Mouse (Mus musculus): Measurements from ENCODE around the gene Trpv2. TPM values are rescaled to one million over a fixed set of nuclear protein-coding genes. Genes with fewer than 3 reads are reported as not detected.

Trpv2 gene
- total RNA-seq, 2 experiments from 2014 or later: 4.2 to 7.7 TPM

DNA sequence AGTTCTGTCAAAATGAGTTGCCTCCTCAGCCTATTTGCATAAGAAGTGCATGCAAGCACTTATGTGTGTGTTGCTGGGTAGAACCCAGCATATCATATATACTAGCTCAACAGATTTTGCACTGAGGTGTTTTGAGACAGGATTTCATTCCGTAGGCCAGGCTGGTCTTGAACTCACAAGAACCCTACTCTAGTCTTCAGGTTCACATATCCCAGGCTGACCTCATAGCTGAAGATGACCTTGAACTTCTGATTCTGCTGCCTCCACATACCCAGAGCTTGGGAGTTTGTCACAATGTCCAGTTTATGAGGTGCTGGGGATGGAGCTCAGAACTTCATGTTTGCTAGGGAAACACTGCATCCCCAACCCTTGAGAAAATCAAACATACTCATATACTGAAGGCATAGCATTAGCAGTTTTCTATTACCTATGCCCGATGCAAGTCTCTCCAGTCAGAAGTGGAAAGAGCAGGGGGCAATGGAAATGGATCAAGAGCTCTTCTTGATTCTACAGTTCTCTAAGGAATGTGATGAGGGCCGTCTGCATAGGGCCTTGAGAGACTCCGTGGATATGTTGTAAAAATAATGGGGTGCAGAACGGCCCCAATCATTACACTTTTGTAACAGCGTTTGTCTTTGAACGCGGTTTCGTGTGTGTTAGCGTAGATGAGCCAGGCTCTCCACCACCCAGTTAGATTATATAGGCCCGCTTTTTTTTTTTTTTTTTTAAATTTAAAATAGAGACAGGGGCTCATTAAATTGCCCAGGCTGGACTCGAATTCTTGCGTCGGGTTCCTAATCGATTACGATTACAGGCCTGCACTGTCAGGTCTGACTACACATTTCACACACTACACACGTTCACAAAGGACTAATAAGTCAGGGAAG lies 27.7 kb downstream of the Trpv2 start:
- ATAC-seq (replicated peaks; ENCODE audit: low FRiP score, poor library complexity, severe bottlenecking): 0 out of 2 replicates have a peak, but pooled peaks have one; percentile 2

- ATAC-seq (replicated peaks; ENCODE audit: low FRiP score, poor library complexity, severe bottlenecking): peak; percentile 84
Measured at GRCm38 (mm10) chr11:62602619-62603311, 28.5 kb downstream of the Trpv2 start.

- ATAC-seq (replicated peaks; ENCODE audit: low FRiP score, poor library complexity, severe bottlenecking): peak; percentile 70
Measured at GRCm38 (mm10) chr11:62603312-62604056, 29.2 kb downstream of the Trpv2 start.

GRCm38 (mm10) chr11:62604123-62604706 lies 29.9 kb downstream of the Trpv2 start:
- ATAC-seq (replicated peaks; ENCODE audit: low FRiP score, poor library complexity, severe bottlenecking): no peak

DNA sequence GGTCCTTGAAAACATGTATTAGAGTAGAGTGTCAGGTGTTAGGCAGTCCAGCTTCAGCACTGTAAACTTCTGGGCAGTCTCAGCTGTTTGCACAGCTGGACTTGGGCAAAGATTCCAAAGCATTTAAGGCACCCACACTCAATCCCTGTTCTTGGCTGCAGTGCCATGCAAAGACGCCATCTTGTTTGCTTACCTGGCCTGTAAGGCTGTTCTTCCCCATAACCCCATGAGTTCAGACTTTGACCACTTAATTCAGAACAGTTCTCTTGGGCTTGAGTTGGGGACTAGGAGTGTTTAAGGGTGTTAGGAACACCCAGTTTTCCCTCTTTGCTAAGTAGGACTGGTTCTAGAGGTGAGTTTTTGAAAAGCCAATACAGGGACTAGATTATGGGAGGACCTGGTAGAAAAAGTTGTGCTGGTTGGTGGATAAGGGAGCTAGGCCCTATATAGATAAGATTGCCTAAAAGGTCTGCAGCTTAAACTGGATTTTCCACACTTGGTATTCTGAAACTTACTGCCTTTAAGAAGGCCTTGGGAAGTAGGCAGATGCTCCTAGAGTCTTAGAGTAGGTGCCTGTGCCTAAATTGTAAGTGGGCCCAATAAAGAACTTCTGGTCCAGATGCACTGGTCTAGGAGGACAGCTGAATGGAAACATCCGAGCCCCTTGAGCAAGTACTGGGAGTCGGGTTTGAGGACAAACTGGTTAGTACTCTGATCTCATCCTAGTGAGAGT lies 30.8 kb downstream of the Trpv2 start:
- ATAC-seq (replicated peaks; ENCODE audit: low FRiP score, poor library complexity, severe bottlenecking): no peak

DNA sequence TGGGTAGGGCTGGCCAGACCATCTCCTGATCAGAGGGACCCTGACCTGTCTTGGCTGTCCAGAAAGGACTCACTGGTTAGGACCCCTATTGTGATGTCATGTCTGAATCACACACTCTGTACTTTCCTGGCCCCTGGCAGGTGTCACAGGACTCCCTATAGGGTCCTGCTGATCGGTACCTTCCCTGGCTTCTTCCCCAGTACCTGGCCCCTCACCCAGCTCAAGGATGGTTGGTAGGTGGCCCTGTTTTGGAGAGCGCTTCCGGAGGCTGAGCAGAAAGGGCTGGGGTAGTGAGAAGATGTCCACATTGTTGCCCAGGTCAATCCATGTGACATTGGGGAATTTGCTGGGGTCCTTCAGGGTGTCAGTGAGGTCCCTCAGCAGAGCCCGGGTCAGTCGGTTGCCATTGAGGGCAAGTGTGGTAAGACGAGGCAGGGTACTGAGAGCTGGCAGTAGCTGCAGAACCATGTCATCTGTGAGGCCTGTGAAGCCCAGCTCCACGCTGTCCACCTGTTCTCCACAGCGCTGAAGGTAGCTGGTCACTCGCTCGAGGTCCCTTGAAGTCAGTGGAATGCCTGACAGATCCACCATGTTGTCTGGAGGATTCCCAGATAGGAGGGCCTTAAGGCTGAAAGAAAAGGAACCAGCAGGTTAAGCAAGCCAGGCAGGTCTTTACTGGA lies 31.5 kb downstream of the Trpv2 start:
- no peak for ATAC-seq (replicated peaks; ENCODE audit: low FRiP score, poor library complexity, severe bottlenecking)

GRCm38 (mm10) chr11:62606299-62607169 lies 32.2 kb downstream of the Trpv2 start:
- no peak for ATAC-seq (replicated peaks; ENCODE audit: low FRiP score, poor library complexity, severe bottlenecking)

DNA sequence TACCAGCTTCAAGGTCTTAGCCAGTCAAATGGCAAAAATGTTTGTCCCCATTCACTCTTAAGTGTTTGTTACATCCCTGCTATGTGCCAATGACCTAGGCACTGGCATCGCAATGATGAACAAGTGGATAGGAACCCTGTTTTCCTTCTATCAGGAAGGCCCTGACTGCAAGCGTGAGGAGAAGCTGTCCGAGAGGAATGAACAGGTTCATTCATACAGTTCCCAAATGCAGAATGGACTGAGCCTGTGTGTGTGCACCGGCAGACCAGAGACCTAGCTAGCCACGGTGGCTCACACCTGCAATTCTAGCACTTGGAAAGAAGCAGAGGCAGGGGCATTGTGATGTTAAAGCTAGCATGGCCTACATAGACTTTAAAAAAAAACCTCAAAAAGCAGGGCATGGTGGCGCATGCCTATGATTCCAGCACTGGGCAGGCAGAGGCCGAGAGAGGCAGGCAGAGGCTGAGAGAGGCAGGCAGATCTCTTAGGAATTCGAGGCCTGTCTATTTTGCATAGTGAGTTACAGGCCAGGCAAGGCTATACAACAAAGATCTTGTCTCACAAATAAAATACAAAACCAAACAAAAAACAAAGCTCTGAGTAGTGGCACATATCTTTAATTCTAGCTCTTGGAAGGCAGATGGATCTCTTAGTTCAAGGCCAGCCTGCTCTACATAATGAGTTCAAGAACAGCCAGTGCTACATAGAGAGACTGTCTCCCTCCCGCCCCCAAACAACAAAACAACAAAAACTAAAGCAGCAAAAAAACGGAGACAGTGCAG lies 33.1 kb downstream of the Trpv2 start:
- ATAC-seq (replicated peaks; ENCODE audit: low FRiP score, poor library complexity, severe bottlenecking): no peak

GRCm38 (mm10) chr11:62607952-62608201 lies 33.6 kb downstream of the Trpv2 start:
- ATAC-seq (replicated peaks; ENCODE audit: low FRiP score, poor library complexity, severe bottlenecking): no peak

DNA sequence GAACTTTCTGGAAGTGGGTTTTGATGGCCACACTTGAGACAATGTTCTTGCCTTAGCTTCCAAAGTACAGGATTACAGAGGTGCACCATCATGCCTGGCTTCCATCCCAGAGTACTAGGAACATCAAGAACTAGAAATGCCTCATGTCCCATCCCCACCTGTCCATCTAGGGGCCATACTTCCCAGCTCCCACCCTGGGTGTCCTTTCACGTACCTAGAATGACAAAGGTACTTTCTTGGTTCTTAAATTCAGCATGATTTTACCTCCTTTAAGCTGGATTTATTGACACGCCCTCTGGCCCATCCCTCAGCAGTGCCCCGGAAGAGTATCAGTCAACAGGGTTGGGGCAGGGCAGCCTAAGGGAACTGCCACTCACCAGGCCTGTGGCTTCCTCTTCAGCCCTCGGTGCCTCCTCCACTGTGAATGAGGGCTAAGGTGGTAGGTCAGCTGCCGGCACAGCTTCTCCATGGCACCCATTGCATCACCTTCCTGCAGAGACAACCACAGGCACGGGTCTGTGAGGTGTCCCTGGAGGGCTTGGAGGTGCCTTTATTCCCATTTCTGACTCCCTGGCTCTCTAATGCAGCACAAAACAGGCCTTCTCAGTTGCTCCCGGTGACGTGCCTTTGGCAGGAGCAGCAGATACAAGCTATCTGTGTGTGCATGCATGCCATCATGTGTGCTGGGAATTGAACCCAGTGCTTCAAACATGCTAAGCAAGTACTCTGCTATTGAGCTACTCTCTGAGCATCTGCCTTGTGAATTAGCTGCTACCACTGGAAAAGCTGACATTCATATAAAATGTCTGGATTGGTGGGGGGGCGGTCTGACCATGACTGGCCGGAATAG lies 34.8 kb downstream of the Trpv2 start:
- no peak for ATAC-seq (replicated peaks; ENCODE audit: low FRiP score, poor library complexity, severe bottlenecking)

GRCm38 (mm10) chr11:62610304-62610703 lies 36.0 kb downstream of the Trpv2 start:
- ATAC-seq (replicated peaks; ENCODE audit: low FRiP score, poor library complexity, severe bottlenecking): no peak

DNA sequence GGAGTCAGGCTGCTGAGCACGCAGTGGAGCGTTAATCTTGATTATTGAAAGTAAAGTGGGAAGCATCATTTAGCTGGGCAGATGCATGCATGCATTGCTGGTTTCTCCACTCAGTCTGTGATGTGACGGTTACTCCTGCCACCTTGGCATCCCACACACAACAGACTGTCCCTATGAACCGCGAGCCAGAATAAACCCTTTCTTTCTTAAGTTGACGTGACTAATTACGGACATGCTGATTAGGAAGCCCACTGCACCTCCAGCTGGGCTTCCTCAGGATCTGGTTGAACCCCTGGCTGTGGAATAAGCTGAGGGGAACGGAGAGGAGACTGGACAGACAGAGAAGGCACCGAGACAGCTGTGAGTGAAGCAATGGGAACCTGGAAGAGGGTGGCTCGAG lies 38.3 kb downstream of the Trpv2 start:
- no peak for ATAC-seq (replicated peaks; ENCODE audit: low FRiP score, poor library complexity, severe bottlenecking)

DNA sequence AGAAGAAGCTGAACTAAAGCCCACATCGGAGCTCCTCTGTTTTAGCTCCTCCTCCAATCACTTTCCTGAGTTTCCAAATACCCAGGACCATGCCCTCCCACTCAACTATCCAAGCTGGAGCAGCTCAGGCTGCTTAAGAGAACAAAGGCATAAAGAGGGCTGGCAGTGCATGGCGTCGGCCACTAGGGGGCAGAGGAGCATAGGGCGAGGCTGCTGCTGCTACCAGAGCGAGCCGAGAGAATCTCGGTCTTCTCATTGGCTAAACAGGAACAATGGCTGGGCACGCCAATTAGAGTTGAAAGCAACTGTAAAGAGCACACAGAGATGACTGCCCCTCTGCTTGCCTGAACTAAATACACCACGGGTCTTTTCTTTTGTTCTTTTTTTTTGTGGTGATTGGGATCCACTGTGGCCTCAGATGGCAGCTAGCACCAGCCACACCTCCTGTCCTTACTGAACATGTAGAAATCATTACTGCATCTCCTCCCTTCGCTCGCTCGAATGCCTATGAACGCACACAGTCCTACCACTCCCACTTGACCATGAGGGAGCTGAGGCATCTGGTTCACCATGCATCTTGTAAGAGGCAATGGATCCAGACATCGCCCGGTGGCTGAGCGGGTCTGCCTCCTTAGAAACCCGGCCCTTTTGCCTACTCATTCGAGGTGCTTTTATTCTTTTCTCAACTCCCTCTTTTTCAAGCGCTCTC lies 39.5 kb downstream of the Trpv2 start:
- ATAC-seq (replicated peaks; ENCODE audit: low FRiP score, poor library complexity, severe bottlenecking): peak; percentile 92

GRCm38 (mm10) chr11:62614876-62615410 lies 40.7 kb downstream of the Trpv2 start:
- ATAC-seq (replicated peaks; ENCODE audit: low FRiP score, poor library complexity, severe bottlenecking): no peak

DNA sequence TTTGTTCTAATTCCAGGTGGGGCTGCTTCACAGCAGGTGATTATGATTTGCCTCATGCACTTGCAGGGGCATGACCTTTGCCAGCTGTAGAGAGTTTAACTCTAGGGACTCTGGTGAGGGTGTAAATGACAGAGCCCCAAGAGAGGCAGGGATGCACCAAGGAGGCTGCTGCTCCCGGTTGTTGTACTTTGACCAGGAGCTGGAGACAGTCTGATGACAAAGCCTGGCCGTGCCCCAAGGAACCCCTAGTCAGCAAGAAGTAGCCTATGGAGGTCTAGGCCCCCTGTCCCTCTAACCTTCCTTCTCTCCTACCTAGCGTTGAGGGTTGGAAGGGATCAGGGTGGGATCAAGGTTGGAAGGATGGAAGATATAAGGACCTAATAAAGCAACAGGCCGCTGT lies 41.2 kb downstream of the Trpv2 start:
- ATAC-seq (replicated peaks; ENCODE audit: low FRiP score, poor library complexity, severe bottlenecking): no peak

DNA sequence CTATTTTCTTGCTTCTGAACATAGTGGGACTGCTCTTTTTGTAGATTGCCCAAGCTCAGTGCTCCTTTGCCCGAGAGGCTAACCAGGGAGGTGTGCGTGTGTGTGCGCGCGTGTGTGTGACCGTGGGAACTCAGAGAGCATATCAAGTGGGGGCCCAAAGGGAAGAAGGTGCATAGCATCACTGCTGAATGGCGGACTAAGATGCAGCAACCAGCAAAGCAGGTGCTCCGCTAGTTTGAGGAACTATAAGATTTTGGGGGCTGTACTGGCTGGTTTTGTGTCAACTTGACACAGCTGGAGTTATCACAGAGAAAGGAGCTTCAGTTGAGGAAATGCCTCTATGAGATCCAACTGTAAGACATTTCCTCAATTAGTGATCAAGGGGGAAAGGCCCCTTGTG lies 46.8 kb downstream of the Trpv2 start:
- no peak for ATAC-seq (replicated peaks; ENCODE audit: low FRiP score, poor library complexity, severe bottlenecking)

Data from erythroblast, adult 5-6 weeks (primary cell).